Mouse (Mus musculus) gastrocnemius, adult 18-20 months (tissue): ENCODE results near the gene Ppp1r21. TPM values are rescaled to one million over a fixed set of nuclear protein-coding genes. Genes with fewer than 3 reads are reported as not detected.

Source experiments
- DNase-seq: peaks from one replicate; pipeline ENCODE4 v3.0.0; 2021; ENCODE audit warnings: low spot score
- total RNA-seq, 2 experiments: library from RNA; stranded (reverse); gene quantifications; 2 replicates each; pipeline ENCODE4 v1.2.3; 2021

The Ppp1r21 gene
- total RNA-seq, 2 experiments from 2014 or later, result 6.2 TPM

- DNase-seq, result no peak
These were observed 79.4 kb downstream of the Ppp1r21 start for GRCm38 (mm10) chr17:88609361-88609760.

- no peak for DNase-seq
These were observed 81.1 kb downstream of the Ppp1r21 start for GRCm38 (mm10) chr17:88611057-88611456.

DNA sequence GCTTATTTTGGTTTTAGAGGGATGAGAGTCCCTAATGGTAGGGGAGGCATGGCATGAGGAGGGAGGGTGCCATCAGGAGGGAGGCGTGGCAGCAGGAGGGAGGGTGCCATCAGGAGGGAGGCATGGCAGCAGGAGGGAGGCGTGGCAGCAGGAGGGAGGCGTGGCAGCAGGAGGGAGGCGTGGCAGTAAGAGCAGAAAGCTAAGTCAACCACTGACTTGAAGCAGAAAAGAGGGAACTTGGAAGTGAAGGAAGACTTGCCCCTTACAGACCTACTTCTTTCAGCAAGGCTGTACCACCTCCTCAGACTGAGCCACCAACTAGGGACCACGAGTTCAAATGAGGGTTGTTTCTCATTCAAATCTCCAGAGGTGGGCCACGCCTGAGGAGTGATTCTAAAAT, 83.3 kb downstream of the Ppp1r21 start:
- DNase-seq, result no peak

- DNase-seq, result no peak
These were observed 83.8 kb downstream of the Ppp1r21 start for GRCm38 (mm10) chr17:88613721-88614120.

DNA sequence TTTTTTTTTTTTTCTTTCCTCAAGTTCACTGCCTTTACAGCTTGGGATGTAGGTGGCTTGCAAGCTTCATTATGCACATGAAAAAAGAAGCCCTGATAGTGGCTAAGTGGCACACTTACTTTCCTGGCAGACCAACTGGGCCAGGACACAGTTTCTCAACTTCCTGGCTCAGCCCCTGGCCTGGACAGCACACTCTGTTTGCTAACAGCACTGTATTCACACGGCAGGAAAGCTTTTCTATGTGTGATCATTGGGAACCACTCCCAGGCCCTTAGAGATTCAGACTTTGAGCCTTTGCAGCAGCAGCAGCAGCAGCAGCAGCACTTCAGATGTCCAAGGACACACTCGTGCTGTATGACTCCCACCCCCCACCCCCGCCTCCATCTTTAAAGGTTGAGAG, 84.3 kb downstream of the Ppp1r21 start:
- DNase-seq, result no peak

DNA sequence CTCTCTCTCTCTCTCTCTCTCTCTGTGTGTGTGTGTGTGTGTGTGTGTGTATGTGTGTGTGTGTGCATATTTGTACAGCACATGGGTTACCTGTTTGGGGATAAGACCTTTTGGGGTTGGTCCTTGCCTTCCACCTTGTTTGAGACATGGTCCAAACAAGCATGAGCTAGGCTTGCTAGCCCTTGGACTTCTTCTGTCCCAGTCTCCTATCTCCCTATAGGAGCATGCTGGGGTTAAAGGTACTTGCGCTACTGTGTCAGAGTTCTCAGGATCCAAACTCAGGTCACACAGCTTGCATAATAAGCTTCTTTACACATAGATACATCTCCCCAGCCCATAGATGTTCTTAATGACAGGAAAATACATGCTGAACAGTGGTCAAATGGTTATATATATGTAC, 84.8 kb downstream of the Ppp1r21 start:
- DNase-seq, result no peak

- DNase-seq, result no peak
These were observed 85.7 kb downstream of the Ppp1r21 start for GRCm38 (mm10) chr17:88615492-88616155.

DNA sequence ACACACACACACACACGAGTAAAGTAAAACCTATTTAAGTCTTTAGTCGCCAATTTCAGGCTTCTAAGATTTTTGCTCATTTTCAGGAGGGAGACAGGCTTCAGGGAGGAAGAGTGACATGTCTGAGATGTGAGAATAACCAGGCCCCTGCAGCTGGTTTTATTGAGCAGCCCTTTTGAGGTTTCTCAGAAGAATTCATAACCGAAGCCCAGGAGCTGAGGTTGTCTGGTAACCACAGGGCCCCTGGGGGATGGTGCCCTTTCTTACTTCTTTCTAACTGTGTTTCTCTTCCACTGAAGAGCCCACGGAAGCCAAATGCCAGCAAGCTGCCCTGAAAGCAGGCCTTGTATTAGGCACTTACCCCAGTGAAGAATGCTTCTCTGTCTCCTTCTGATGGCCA, 91.0 kb downstream of the Ppp1r21 start:
- DNase-seq, result no peak

- no peak for DNase-seq
These were observed 91.5 kb downstream of the Ppp1r21 start for GRCm38 (mm10) chr17:88621374-88621773.

GRCm38 (mm10) chr17:88622711-88623110, 92.8 kb downstream of the Ppp1r21 start:
- no peak for DNase-seq

DNA sequence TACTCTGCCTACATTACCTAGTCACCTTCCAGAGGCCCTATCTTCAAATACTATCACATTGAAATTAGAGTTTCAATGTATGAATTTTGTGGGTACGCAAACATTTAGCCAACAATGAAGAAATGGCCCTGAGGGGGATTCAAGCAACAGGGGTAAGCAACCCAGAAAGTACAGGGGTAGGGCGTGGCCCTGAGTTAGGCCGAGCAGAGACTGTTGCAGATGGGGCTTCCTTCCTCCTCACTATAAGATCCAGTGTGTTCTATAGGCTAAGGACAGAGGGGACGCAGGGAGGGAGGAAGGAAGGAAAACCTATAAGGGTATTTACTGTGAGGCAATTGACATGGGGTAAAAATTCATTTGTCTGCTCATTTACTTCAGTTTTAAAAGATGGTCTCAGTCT, 94.5 kb downstream of the Ppp1r21 start:
- no peak for DNase-seq

- DNase-seq, result no peak
These were observed 95.4 kb downstream of the Ppp1r21 start for GRCm38 (mm10) chr17:88625350-88625749.

GRCm38 (mm10) chr17:88625931-88626330, 96.0 kb downstream of the Ppp1r21 start:
- no peak for DNase-seq

- DNase-seq, result no peak
These were observed 96.5 kb downstream of the Ppp1r21 start for GRCm38 (mm10) chr17:88626347-88626811.

- DNase-seq, result no peak
These were observed 97.2 kb downstream of the Ppp1r21 start for GRCm38 (mm10) chr17:88627150-88627549.

DNA sequence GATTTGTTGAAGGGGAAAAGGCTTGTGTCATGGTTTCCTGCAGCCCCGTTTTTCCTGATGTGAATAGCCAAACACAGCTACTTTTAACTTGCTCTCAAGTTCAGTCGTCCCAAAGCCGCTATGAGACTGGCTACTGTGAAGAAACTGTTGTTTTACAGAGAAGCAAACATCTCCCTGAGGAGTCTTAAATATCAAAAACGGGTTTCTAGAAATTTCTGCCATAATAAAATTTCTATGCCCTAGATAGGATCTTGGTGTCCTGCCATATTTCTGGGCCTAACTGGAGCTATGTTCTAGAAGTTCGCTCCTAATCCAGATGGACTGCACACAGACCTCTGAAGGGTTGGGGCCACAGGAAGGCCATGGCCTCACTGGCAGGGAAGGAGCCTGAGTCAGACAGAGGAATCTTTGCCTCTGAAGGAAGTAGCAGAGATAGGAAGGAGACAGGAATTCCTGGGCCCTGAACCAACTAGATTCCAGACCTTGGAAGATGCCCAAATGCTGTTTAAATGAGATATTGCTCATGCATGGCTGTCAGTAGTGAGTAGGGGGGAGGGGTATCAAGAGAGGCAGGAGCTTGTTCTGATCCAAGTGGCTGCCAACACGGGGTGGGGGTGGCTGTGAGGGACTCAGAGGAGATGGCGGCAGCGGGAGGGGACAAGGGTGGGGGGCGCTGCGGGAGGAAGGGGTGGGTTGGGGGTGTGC, 98.9 kb downstream of the Ppp1r21 start:
- DNase-seq, result peak; percentile 76

GRCm38 (mm10) chr17:88629381-88629759, 99.5 kb downstream of the Ppp1r21 start:
- DNase-seq, result peak; percentile 17

DNA sequence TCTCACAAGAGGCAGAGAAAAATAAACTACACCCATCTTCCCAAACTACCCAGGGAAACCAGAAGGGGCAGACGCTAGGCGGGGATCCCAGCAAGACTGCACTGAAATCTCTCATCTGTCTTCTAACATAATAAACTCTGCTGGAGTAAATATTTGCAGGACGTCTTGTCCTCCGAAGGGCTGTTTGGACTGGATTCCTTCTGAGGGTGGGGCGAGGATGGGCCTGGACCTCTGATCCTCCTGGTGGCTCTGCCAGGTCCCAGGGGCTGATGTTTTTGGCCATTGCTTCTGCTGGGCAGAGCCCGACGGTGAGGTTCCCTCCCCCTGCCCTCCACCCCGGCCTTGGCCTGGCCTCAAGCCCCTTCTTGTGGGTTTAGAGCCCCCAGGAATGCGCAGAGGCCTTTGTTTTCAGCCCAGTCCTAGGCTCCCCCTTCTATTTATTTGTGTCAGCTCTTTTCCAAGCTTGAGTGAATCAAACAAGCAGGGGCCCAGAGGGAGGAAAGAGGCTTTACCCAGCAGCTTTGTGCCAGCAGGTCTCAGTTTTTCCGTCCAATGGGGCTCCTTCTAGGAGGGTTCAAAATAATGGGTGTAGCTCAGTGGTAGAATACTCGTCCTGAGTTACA, 100.1 kb downstream of the Ppp1r21 start:
- peak; percentile 57 for DNase-seq

- no peak for DNase-seq
These were observed 100.6 kb downstream of the Ppp1r21 start for GRCm38 (mm10) chr17:88630554-88630948.

- DNase-seq, result no peak
These were observed 102.7 kb downstream of the Ppp1r21 start for GRCm38 (mm10) chr17:88632631-88633030.

GRCm38 (mm10) chr17:88636076-88636475, 106.2 kb downstream of the Ppp1r21 start:
- DNase-seq, result no peak

DNA sequence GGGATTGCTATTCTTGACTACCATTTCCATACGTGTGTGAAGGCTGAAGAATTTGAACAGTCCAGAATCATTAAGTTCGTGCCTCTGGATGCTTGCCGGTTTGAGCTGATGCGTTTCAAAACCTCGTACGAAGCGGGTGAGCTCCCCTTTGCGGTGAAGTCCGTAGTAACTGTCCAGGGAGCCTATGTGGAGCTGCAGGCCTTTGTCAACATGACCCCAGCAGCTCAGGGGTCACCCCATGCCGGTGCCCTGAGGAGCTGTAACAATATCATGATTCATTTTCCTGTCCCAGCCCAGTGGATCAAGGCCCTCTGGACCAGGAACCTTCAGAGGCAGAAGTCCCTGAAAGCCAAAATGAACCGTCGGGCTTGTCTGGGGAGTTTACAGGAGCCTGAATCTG, 106.7 kb downstream of the Ppp1r21 start:
- no peak for DNase-seq
